Mouse (Mus musculus) layer of hippocampus, adult 8-10 months (tissue): Measurements from ENCODE around the gene Nfib. TPM values are rescaled to one million over a fixed set of nuclear protein-coding genes. Genes with fewer than 3 reads are reported as not detected.

ENCODE experiments used
- DNase-seq, 2 experiments: peaks; one replicate each; pipeline ENCODE4 v3.0.0; 2022; ENCODE audit warnings: low spot score in 2 of 2
- total RNA-seq, 4 experiments: library from RNA; stranded (reverse); gene quantifications; 2 replicates each; pipeline ENCODE4 v1.2.4; 2022

The Nfib gene
- total RNA-seq, 4 experiments from 2014 or later: 125 to 165 (median 149) TPM

GRCm38 (mm10) chr4:82368091-82368775 lies 337.3 kb downstream of the Nfib start:
- no peak for DNase-seq

GRCm38 (mm10) chr4:82364696-82365385 lies 340.7 kb downstream of the Nfib start:
- DNase-seq: no peak

GRCm38 (mm10) chr4:82363951-82364350 lies 341.6 kb downstream of the Nfib start:
- no peak for DNase-seq

- no peak for DNase-seq
Observed at GRCm38 (mm10) chr4:82362294-82362693, 343.3 kb downstream of the Nfib start.

GRCm38 (mm10) chr4:82360081-82360511 lies 345.5 kb downstream of the Nfib start:
- DNase-seq: peak; percentile 30 to 32

GRCm38 (mm10) chr4:82359110-82359509 lies 346.4 kb downstream of the Nfib start:
- DNase-seq: no peak

GRCm38 (mm10) chr4:82349006-82349405 lies 356.5 kb downstream of the Nfib start:
- no peak for DNase-seq

GRCm38 (mm10) chr4:82344787-82345186 lies 360.8 kb downstream of the Nfib start:
- peak in 1 of 2 experiments; percentile 38 for DNase-seq

- DNase-seq: no peak
Observed at GRCm38 (mm10) chr4:82344224-82344623, 361.3 kb downstream of the Nfib start.

GRCm38 (mm10) chr4:82338930-82339329 lies 366.6 kb downstream of the Nfib start:
- no peak for DNase-seq

GRCm38 (mm10) chr4:82338481-82338880 lies 367.1 kb downstream of the Nfib start:
- no peak for DNase-seq

GRCm38 (mm10) chr4:82336951-82337381 lies 368.6 kb downstream of the Nfib start:
- no peak for DNase-seq

- DNase-seq: no peak
Observed at GRCm38 (mm10) chr4:82335266-82335865, 370.2 kb downstream of the Nfib start.

GRCm38 (mm10) chr4:82333413-82333812 lies 372.1 kb downstream of the Nfib start:
- DNase-seq: no peak

GRCm38 (mm10) chr4:82330095-82330494 lies 375.5 kb downstream of the Nfib start:
- no peak for DNase-seq

- DNase-seq: no peak
Observed at GRCm38 (mm10) chr4:82326140-82326529, 379.4 kb downstream of the Nfib start.

GRCm38 (mm10) chr4:82325409-82326139 lies 380.0 kb downstream of the Nfib start:
- no peak for DNase-seq

- DNase-seq: no peak
Observed at GRCm38 (mm10) chr4:82324977-82325376, 380.6 kb downstream of the Nfib start.

- no peak for DNase-seq
Observed at GRCm38 (mm10) chr4:82321008-82321407, 384.5 kb downstream of the Nfib start.

- no peak for DNase-seq
Observed at GRCm38 (mm10) chr4:82319388-82319787, 386.2 kb downstream of the Nfib start.

- DNase-seq: no peak
Observed at GRCm38 (mm10) chr4:82316168-82316567, 389.4 kb downstream of the Nfib start.

- DNase-seq: no peak
Observed at GRCm38 (mm10) chr4:82315710-82316109, 389.8 kb downstream of the Nfib start.
